Mouse (Mus musculus): Measurements from ENCODE around the gene Rbm24. TPM values are rescaled to one million over a fixed set of nuclear protein-coding genes. Genes with fewer than 3 reads are reported as not detected.

Gene Rbm24
- under 1 TPM; 0.10 to 0.94 TPM for polyA plus RNA-seq (2017; shearing (Covaris generic))

GRCm38 (mm10) chr13:46418141-46418601 lies at the start of gene Rbm24:
Rbm24 (plus strand) TSS chr13:46418434.

Other genes with a start within 250 kb of the Rbm24 start
- gene Stmnd1, start 144.7 kb upstream of the Rbm24 start, polyA plus RNA-seq (2017; shearing (Covaris generic)): under 1 TPM in 1 of 2 experiments, not detected in 1; 0.11 TPM
- gene Cap2, start 83.4 kb downstream of the Rbm24 start, polyA plus RNA-seq (2017; shearing (Covaris generic)): under 1 TPM in 1 of 2 experiments, not detected in 1; 0.19 TPM

All from inflammation-experienced regulatory T-cells (primary cell).